Mouse (Mus musculus) C2C12 (cell line): ENCODE measurements around the gene Hectd4. TPM values are rescaled to one million over a fixed set of nuclear protein-coding genes. Genes with fewer than 3 reads are reported as not detected.
A peak's percentile ranks its signal among the peaks of the same experiment; 100 is the strongest.

ENCODE experiments used
- H3K27me3 ChIP-seq: one replicate; pipeline ENCODE4 v1.6.1; 2011; ENCODE audit not compliant: control insufficient read depth, insufficient read depth, insufficient read length
- H3K36me3 ChIP-seq: one replicate; pipeline ENCODE4 v1.6.1; 2011; ENCODE audit not compliant: control insufficient read depth, insufficient read depth
- H3K4me3 ChIP-seq: one replicate; pipeline ENCODE4 v1.5.1; 2011; ENCODE audit warnings: mild to moderate bottlenecking, control low read depth; ENCODE audit not compliant: poor library complexity, insufficient read depth, severe bottlenecking
- H3K79me2 ChIP-seq: one replicate; pipeline ENCODE4 v1.6.1; 2011; ENCODE audit not compliant: control insufficient read depth, insufficient read depth
- H3K79me3 ChIP-seq: one replicate; pipeline ENCODE4 v1.6.1; 2011; ENCODE audit warnings: low read depth, control low read depth
- H3ac ChIP-seq: one replicate; pipeline ENCODE3; 2011; ENCODE audit warnings: low read depth; ENCODE audit not compliant: control insufficient read depth, insufficient read length
- CEBPB ChIP-seq: IDR thresholded peaks from one replicate; pipeline ENCODE4 v1.6.1; 2011; ENCODE audit warnings: low read depth, mild to moderate bottlenecking, control low read depth, moderate library complexity
- CTCF ChIP-seq: IDR thresholded peaks from one replicate; pipeline ENCODE4 v1.5.1; 2011; ENCODE audit not compliant: control insufficient read depth, insufficient read depth, insufficient read length
- FOSL1 ChIP-seq: IDR thresholded peaks from one replicate; pipeline ENCODE4 v1.8.0; 2011; ENCODE audit warnings: mild to moderate bottlenecking, low read length; ENCODE audit not compliant: poor library complexity, insufficient read depth, severe bottlenecking
- MAX ChIP-seq: IDR thresholded peaks from one replicate; pipeline ENCODE4 v1.6.1; 2011; ENCODE audit warnings: mild to moderate bottlenecking, control low read depth
- MYOD1 ChIP-seq: IDR thresholded peaks from one replicate; pipeline ENCODE4 v1.6.1; 2011; ENCODE audit warnings: low read depth; ENCODE audit not compliant: control insufficient read depth, insufficient read length
- MYOG ChIP-seq: IDR thresholded peaks from one replicate; pipeline ENCODE4 v1.6.1; 2011; ENCODE audit not compliant: control insufficient read depth, insufficient read length; ENCODE audit errors: extremely low read depth
- USF1 ChIP-seq: IDR thresholded peaks from one replicate; pipeline ENCODE4 v1.6.1; 2011; ENCODE audit warnings: low read depth, mild to moderate bottlenecking, control low read depth, moderate library complexity
- polyA plus RNA-seq: library from polyadenylated mRNA; unstranded; fragments of >200 nt; fragmentation: generic; extraction: Trizol; gene quantifications from one replicate; pipeline ENCODE4 v1.2.1, GENCODE M21; 2012; ENCODE audit warnings: missing spikeins

The Hectd4 gene
- polyA plus RNA-seq, 1 experiment = 5.4 TPM

DNA sequence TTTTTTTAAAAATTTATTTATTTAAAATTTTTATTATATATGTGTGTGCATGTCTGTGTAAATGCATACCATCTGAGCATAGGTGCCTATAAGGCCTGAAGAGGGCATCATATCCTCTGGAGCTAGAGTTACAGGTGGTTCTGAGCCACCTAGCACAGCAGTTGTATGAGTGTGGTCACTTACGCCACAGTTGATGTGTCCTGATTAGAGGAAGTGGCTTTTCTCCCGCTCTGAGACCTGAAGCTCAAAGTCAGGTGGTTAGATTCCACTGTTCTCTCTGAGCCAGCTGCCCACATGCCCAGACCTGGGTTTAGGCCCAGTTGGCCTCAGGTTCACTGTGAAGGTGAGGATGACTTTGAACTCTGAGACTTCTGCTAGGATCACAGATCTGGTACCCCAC lies 44.6 kb downstream of the Hectd4 start:
- Histone ChIP-seq H3K4me3 (no peak overlapping the region), H3K36me3 (peaks cover 30% of the 10 kb centered on the region)
- TF ChIP-seq MYOD1 (no peak), MAX (no peak), CEBPB (no peak), MYOG (no peak), FOSL1 (no peak), USF1 (no peak), CTCF (no peak)

GRCm38 (mm10) chr5:121266741-121267382 lies 46.8 kb downstream of the Hectd4 start:
- Histone ChIP-seq H3K79me3 (no peaks in the 10 kb centered on the region), H3K79me2 (no peaks in the 10 kb centered on the region), H3K27me3 (no peaks in the 10 kb centered on the region), H3K4me3 (no peak overlapping the region), H3K36me3 (peaks cover 30% of the 10 kb centered on the region), H3ac (no peak overlapping the region)
- TF ChIP-seq MYOD1 = no peak
- no peak for TF ChIP-seq MYOG
- no peak for TF ChIP-seq CEBPB
- peak; percentile 33 for TF ChIP-seq CTCF
- no peak for TF ChIP-seq USF1

More for the DNA sequence above, 44.6 kb downstream of the Hectd4 start:
- H3K79me2 ChIP-seq = no peaks in the 10 kb centered on the region
- no peaks in the 10 kb centered on the region for H3K79me3 ChIP-seq
- H3K27me3 ChIP-seq = no peaks in the 10 kb centered on the region
- no peak overlapping the region for H3ac ChIP-seq

- H3K36me3 ChIP-seq = peaks cover 35% of the 10 kb centered on the region
- no peak for TF ChIP-seq MYOG
- no peak for TF ChIP-seq CTCF
- TF ChIP-seq MAX = no peak
- no peak for TF ChIP-seq CEBPB
- no peak for TF ChIP-seq USF1
- no peak for TF ChIP-seq MYOD1
- TF ChIP-seq FOSL1 = no peak
- no peak overlapping the region for H3K4me3 ChIP-seq
These were observed 51.0 kb downstream of the Hectd4 start for GRCm38 (mm10) chr5:121271046-121271445.

DNA sequence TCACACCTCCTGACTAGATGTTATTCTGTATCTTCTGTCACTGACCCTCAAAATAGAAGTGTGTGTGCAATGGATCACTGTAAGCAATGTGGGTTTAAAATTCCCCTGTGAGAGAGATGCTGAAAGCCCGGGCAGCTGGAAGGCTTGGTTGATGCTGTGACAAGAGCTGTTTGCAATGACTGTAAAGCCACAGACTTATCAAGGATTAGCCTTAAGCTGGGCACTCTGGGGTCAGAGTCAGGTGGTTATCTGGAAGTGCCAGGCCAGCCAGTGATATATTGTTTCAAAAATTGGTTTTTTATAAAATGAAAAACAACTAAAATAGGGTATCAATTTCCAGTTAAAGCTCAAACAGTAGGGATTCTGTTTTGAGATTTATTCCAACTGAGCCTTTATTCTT lies 56.8 kb downstream of the Hectd4 start:
- Histone ChIP-seq H3K36me3 (peaks cover 21% of the 10 kb centered on the region), H3K27me3 (no peaks in the 10 kb centered on the region), H3ac (no peak overlapping the region), H3K4me3 (no peak overlapping the region), H3K79me3 (no peaks in the 10 kb centered on the region), H3K79me2 (no peaks in the 10 kb centered on the region)
- TF ChIP-seq CEBPB (no peak), FOSL1 (no peak), CTCF (no peak), USF1 (no peak), MYOD1 (no peak), MYOG (no peak), MAX (no peak)

More at GRCm38 (mm10) chr5:121271046-121271445, 51.0 kb downstream of the Hectd4 start:
- Histone ChIP-seq H3ac (no peak overlapping the region), H3K79me3 (no peaks in the 10 kb centered on the region), H3K79me2 (no peaks in the 10 kb centered on the region), H3K27me3 (no peaks in the 10 kb centered on the region)

DNA sequence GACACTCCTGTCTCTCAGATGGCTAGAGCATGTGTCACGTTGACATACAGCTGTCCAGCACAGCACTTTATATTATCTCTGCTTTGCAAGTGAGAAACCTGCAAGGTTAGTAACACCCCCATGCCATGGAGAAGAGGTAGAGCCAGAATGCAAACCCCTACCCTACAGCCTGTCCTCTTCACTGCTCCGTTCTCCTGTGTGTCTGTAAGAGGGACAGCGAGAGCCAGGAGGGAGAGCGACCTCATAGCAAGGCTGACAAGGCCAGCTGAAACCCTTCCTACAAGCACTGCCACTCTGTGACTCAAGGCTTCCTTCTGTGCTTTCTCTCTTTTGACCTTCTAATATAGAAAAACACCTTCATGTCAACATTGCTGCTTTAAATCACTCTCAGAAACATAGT lies 60.4 kb downstream of the Hectd4 start:
- H3K79me2 ChIP-seq = no peaks in the 10 kb centered on the region
- peaks cover 13% of the 10 kb centered on the region for H3K36me3 ChIP-seq
- no peak overlapping the region for H3K4me3 ChIP-seq
- H3K79me3 ChIP-seq = no peaks in the 10 kb centered on the region
- TF ChIP-seq MYOD1 (no peak), MAX (no peak), CEBPB (no peak), MYOG (no peak), USF1 (no peak), FOSL1 (no peak), CTCF (no peak)
- no peaks in the 10 kb centered on the region for H3K27me3 ChIP-seq
- H3ac ChIP-seq = no peak overlapping the region

DNA sequence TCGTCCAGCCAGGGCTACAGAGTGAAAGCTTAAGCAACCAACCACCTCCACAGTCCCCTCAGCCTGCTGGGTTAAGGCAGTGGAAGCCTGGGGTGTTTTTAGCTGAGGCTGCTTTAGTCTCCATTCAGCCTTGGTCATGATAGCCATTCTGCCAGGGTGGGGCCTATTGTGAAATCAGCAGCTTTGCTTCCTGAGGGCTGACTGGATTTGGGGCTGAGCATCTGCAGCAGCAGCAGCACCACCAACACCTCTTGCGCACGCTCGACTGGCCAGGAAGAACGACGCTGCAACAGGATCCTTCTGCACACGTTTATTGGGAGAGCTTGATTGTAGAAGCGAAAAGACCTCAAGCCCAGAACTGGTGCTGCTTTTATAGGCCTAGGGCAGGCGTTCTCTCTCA lies 63.0 kb downstream of the Hectd4 start:
- no peak overlapping the region for H3ac ChIP-seq
- TF ChIP-seq CEBPB (no peak), FOSL1 (no peak), CTCF (no peak), MYOG (no peak), MAX (no peak), USF1 (no peak), MYOD1 (no peak)
- no peaks in the 10 kb centered on the region for H3K27me3 ChIP-seq
- H3K4me3 ChIP-seq = no peak overlapping the region
- no peaks in the 10 kb centered on the region for H3K79me2 ChIP-seq
- H3K36me3 ChIP-seq = peaks cover 14% of the 10 kb centered on the region
- H3K79me3 ChIP-seq = no peaks in the 10 kb centered on the region
